Mouse (Mus musculus) spleen, postnatal 10 days (tissue): ENCODE measurements around the gene C87499.
A peak's percentile ranks its signal among the peaks of the same experiment; 100 is the strongest.

Experiments used
- DNase-seq, 2 experiments: peaks; one replicate each; pipeline ENCODE4 v3.0.0; 2021 to 2022; ENCODE audit warnings: low spot score in 2 of 2

The C87499 gene

DNA sequence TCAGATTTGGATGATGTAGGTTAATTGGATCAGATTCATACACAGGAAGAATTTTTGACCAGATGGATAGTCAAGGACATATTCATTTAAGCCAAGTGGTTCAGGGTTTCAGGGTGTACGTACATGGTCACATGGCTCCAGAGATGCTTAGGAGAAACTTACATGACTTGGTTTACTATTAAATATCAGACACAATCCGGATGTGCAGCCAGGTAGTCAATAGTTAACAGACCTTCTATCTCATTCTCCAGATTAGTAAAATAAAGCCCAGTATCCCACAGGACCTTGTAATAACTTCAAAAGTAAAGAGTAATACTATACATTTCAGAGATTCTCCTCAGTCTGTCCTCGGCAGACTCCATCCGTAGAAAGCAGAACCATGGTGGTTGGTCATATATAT lies at the start of gene C87499:
C87499 (minus strand) TSS at position 101 of the 400 bp plus-strand sequence.
- no peak for DNase-seq

DNA sequence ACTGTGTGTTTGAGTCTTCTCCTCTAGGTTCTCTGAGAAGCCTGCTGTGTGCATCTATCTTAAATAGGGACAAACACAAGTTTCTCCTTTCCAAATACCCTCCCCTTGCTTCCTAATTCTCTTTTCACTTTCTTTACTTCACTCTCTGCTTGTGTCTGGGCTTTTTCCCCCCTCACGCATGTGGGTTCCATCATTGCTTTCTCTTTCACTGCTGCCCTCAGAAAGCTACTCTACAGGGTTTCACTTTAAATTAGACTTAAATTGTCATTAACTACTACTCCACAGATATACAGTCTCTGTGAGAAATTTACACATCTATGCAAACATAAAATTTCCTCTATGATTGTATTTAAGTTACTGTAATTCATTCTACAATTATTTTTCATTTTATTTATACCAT lies 49.6 kb upstream of the C87499 start, which contains the start of gene Ifna2:
Ifna2 (minus strand) TSS at position 101 of the 400 bp plus-strand sequence.
- DNase-seq = no peak

DNA sequence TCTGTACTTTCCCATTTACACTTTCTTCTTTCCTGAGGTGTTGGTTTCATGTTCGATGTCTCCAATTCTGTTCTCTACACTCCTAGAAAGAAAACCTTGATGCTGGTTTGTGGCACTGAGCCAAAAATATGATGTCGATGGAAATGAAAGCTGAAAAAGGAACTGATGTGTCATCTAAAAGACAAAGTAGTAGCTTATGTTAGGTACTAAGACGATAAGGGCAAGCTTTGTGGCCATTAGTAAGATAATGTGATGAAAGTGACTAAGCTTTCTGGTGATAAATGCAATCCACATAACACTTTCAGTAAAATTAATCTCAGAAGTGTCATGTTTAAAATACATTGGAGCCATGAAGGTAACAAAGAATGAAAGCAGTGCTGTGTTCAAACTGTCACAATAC lies 47.1 kb upstream of the C87499 start:
- DNase-seq = no peak

DNA sequence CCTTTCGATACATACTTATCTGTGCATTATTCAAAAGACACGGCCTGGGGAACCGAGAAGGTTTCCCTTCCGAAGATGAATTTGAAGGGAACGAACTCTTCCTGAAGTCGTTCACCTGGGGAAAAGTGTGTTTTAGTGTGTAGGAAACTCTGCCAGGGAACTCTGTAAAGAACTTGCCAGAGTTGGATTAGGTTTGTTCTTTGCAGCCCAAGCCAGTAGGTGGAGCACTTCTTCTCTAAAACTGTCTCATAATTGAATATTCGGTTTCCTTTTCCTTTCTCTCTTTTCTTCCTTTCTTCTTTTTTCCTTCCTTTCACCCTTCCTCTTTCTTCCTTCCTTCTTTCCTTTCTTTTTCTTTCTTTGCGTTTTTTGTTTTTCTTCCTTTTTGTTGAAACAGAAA lies 46.2 kb upstream of the C87499 start:
- DNase-seq = peak in 1 of 2 experiments; percentile 32

DNA sequence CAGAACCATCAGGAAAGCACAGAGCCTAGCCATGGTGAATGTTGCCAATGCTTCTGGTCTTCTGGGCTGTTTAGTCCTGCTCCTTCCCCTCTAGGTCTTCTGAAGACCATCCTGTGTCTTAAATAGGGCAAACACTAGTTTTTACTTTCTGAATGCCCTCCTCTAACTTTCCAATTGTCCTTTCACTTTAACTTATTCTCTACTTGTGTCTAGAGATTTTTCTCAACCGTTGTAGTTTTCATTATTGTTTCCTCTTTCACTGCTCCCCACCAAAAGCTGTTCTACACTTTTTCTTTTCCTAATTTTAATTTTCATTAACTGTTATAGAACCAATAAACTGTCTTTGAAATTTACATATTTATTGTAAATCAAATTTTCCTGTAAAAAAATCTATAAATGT lies 42.6 kb upstream of the C87499 start, which contains the start of gene Ifna16:
Ifna16 (minus strand) TSS at position 101 of the 400 bp plus-strand sequence.
- no peak for DNase-seq

DNA sequence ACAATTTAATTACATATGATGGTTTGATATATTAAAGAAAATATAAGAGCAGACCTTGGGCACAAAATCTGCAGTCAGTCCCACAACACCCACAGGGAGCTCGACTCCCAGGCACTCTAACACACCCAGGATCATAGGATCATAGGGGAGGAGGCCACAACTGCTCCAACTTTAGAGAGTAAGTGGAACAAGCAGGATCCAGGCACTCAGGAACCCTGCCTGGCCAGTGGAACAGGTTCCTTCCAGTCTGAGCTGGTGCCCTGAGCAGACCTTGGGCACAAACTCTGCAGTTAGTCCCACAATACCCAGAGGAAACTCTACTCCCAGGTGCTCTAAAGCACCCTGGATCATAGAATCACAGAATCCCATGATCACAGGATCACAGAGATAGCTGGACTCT lies 21.2 kb upstream of the C87499 start:
- no peak for DNase-seq

DNA sequence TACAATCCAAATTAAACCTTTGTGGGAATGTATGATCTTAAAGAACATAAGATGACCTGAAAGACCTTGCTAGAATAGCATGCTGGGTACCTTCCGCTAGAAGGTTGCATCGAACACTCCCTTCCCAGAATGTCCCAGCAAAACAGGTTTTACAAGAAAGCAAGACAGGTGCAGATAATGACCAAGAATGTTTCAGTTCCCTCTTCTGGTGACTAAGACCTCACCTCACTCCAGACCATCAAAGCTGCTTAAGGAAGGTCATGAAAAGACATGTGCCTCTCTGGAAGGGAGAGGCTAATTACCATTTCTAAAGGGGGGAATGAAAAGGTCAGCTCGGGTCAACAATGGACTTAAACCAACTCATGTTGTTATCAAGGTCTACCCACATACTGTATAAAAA lies 19.4 kb upstream of the C87499 start:
- no peak for DNase-seq

DNA sequence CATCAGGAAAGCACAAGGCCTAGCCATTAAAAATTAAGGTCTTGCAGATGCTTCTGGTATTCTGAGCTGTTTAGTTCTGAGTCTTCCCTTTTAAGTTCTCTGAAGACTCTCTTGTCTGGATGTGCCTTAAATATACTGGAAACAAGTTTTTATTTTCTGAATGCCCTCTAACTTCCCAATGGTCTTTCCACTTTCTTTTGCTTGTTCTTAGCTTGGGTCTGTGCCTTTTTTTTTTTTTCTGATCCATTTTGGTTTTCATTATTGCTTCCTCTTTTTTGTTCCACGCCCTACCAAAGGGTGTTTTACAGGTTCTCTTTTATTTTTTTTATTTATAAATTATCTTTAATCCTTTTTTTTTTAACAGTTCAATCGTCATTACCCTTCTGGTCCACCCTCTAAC lies 10.1 kb upstream of the C87499 start, which contains the start of gene Ifna13:
Ifna13 (minus strand) TSS at position 101 of the 400 bp plus-strand sequence.
- DNase-seq = no peak

DNA sequence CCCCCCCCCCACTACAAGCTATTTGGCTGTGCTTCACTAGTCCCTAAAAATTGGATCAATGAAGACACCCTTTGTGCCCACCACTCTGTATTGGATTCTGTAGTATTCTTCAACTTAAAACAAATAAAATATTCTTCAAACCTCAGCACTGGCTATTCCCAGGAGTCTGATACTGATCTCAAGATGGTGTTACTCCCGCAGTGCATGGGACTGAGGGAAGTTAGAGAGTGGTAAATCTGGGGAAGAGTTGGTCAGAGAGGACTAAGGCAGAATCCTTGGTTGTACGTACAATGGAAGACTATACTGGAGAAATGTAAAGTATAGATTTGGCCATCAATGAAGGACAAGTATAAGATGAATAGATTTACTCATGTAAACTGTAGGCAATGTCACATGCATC lies 8.3 kb upstream of the C87499 start:
- DNase-seq = no peak

DNA sequence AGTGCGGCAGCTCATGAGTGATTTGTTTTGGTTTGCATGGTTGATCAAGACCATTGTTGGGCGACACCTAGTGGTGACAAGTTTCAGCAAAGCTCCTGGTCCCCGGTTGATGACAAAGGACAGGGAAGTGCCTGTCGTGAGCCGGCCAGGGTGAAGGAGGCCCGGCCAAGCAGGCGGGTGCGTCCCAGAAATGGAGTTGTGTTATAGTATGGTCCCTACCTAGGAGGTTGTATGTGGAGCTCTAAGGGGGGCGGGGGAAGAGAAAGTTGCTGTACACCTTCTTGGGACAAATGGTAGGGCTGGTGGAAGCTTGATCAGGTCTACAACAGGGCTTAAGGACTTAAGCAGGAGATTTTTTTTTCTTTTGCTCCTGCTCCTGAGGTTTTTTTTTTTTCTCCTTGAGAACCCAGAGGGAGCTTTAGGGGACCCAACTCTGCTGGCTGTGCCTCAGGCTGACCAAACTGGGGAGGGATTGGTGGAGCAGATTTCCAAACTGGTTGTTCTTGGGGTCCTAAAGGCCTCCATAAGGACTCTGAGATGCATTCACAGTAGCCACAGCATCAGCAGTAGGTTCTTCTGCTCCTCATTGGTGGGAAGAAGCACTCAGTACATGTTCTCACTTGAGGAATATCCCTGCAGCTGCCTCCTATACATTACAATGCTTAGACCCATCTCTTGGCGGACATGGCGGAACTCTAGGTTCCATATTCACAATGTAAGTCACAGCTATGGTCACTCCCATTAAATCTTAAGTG lies 7.0 kb upstream of the C87499 start:
- peak; percentile 95 to 100 for DNase-seq

DNA sequence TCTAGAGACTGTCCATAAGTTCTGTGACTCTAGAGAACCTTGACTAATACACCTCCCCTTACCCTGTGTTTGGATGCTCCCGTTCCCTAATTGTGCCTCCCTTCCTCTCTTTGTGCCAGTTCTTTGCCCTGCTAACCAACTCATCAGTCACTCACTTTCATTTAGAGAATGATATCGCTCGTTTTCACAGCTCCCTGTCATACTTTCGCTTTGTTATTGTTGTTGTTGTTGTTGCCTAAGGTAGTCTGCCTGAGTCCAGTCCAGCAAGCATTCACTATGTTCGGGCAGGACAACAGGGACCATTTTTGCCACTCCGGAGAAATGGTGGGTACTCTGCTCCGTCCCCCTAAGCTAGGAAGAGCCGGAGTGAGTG lies 6.5 kb upstream of the C87499 start:
- no peak for DNase-seq

DNA sequence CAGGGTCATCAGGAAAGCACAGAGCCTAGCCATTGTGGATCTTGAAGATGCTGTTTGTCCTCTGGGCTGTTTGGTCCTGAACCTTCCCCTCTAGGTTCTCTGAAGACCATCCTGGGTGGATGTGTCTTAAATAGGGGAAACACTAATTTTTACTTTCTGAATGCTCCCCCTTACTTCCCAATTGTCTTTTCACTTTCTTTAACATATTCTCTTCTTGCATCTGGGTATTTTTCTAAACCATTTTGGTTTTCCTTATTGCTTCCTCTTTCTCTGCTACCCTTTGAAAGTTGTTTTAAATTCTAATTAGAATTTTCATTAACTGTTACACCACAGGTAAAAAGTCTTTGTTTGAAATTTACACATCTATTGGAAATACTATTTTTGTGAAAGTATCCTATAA lies 30.9 kb downstream of the C87499 start, which contains the start of gene Ifna12:
Ifna12 (minus strand) TSS at position 101 of the 400 bp plus-strand sequence.
- DNase-seq = no peak

DNA sequence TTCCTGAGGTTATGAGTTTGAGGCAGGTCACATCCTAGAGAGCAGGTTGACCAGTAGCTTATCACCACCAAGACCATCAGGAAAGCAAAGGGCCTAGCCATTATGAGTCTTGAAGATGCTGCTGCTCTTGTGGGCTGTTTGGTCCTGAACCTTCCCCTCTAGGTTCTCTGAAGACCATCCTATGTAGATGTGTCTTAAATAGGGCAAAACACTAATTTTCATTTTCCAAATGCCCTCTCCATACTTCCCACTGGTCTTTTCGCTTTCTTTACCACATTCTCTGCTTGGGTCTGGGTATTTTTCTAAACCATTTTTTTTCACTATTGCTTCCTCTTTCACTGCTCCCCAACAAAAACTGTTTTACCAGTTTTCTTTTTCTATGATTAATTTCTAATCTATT lies 41.9 kb downstream of the C87499 start, which contains the start of gene Ifna9:
Ifna9 (minus strand) TSS at position 101 of the 400 bp plus-strand sequence.
- DNase-seq = no peak
